Mouse (Mus musculus) spleen, adult 2 months (tissue): Measurements from ENCODE around the gene Fam133b. TPM values are rescaled to one million over a fixed set of nuclear protein-coding genes. Genes with fewer than 3 reads are reported as not detected.
A peak's percentile ranks its signal among the peaks of the same experiment; 100 is the strongest.

ENCODE experiments used
- DNase-seq, 2 experiments: peaks; one replicate each; pipeline versions ENCODE4 v3.0.0 to v3.0.0-alpha.2; 2012 to 2021; ENCODE audit warnings: low spot score in 2 of 2, low read depth in 1 of 2
- H3K27ac ChIP-seq: fragments of 200-500 bp; 2 replicates; pipeline ENCODE4 v1.5.1; 2012; ENCODE audit warnings: low read length, inconsistent platforms; ENCODE audit not compliant: insufficient read depth
- H3K27me3 ChIP-seq: fragments of 200-500 bp; 2 replicates; pipeline ENCODE4 v1.6.1; 2012; ENCODE audit warnings: mild to moderate bottlenecking, moderate library complexity, low read length, inconsistent platforms; ENCODE audit not compliant: control insufficient read depth, insufficient read depth
- H3K36me3 ChIP-seq: fragments of 200-500 bp; 2 replicates; pipeline ENCODE4 v1.6.1; 2012; ENCODE audit warnings: mild to moderate bottlenecking, low read length, inconsistent platforms; ENCODE audit not compliant: control insufficient read depth, insufficient read depth
- H3K4me1 ChIP-seq: fragments of 200-500 bp; 2 replicates; pipeline ENCODE4 v1.6.1; 2011; ENCODE audit warnings: inconsistent platforms; ENCODE audit not compliant: control insufficient read depth, insufficient read depth, insufficient read length
- H3K4me3 ChIP-seq: fragments of 200-500 bp; 2 replicates; pipeline ENCODE4 v1.5.1; 2011; ENCODE audit warnings: mild to moderate bottlenecking, inconsistent platforms; ENCODE audit not compliant: insufficient read depth, insufficient read length; ENCODE audit errors: extremely low read depth
- CTCF ChIP-seq: fragments of 200-500 bp; IDR thresholded peaks from 2 replicates; pipeline ENCODE4 v1.5.1; 2011; ENCODE audit warnings: mild to moderate bottlenecking, inconsistent platforms; ENCODE audit not compliant: insufficient read depth, insufficient read length, insufficient replicate concordance; ENCODE audit errors: extremely low read depth
- POLR2A ChIP-seq: fragments of 200-500 bp; IDR thresholded peaks from 2 replicates; pipeline ENCODE4 v1.6.1; 2011; ENCODE audit warnings: low read depth, low read length, inconsistent platforms
- WGBS: fragments of 180-500 bp; shearing (Covaris S2); methylation state at CpG from one replicate; pipeline ENCODE4 v1.1.7; 2018; 5-methylcytosine and 5-hydroxymethylcytosine counted together
- polyA plus RNA-seq: library from polyadenylated mRNA; depleted of rRNA; stranded (reverse); fragments of >200 nt; gene quantifications from 2 replicates; pipeline ENCODE4 v1.2.3, GENCODE M21; 2012

Gene Fam133b
- polyA plus RNA-seq, 1 experiment, result 4.7 TPM

DNA sequence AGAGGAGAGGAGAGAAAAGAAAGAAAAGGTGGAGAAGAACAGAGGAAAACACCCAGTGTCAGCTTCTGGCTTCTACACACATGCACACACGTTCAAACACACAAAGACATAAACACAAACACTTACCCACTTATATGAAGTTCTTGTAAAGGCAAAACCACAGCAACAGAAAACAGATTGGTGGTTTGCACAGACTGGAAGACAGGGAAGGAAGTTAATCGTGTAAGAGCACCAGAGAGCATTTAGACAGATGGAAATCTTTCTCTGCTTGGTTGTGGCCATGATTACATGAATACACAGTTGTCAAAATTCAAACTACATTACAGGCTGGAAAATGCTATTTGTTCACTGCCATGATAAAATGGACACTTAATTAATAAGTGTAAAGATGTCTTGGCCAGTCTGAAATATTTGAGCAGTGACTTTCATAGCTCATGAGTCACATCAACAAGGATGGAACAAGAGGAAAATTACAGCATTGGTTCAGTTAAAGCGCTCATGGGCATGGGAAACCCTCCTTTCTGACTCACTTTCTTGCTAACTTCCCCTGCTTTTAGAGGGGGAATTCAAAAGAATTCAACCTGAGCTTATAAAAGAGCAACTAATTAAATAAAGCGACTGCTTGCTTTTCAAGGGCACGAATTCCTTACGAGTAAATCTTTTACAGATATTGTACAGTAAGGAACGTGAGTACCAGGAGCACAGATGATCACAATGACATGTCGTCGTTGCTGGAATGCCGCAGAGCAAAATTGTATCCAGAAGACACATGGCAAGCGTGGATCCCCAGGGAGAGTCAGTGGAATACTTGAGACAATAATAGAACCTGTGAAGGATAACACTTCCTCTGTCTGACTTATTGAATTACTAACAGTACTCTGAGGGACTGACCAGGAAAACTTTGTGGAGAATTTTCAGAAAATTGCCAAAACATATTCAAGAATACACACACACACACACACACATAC is 4.8 kb upstream of the Fam133b start:
- TF ChIP-seq CTCF (no peak), POLR2A (no peak)
- DNase-seq, result no peak
- H3K4me3 ChIP-seq, result no peak overlapping the region
- no peak overlapping the region for H3K27ac ChIP-seq
- no peaks in the 10 kb centered on the region for H3K36me3 ChIP-seq
- WGBS, result 67% methylated on average over 11 of the region's 11 CpGs
- no peaks in the 10 kb centered on the region for H3K27me3 ChIP-seq
- no peaks in the 10 kb centered on the region for H3K4me1 ChIP-seq

DNA sequence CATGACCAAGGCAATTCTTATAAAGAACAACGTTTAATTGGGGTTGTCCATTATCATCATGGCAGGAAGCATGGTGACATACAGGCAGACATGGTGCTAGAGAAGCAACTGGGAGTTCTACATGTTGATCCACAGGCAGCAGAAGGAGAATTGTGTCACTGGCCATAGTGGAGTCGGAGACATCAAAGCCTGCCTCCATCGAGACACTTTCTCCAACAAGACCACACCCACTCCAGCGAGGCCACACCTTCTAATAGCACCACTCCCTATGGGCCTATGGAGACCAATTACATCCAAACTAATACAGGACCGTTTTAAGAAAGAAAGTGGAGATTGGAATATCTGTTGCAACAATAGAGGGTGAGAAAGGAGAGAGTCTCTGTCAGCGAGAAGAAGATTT is 1.8 kb upstream of the Fam133b start:
- no peak for TF ChIP-seq CTCF
- TF ChIP-seq POLR2A, result no peak
- H3K27ac ChIP-seq, result no peak overlapping the region
- H3K27me3 ChIP-seq, result no peaks in the 10 kb centered on the region
- H3K36me3 ChIP-seq, result no peaks in the 10 kb centered on the region
- peaks cover 5% of the 10 kb centered on the region for H3K4me1 ChIP-seq
- 88% methylated on average over 6 of the region's 6 CpGs for WGBS
- no peak overlapping the region for H3K4me3 ChIP-seq
- DNase-seq, result no peak

- DNase-seq, result no peak
- Histone ChIP-seq H3K36me3 (no peaks in the 10 kb centered on the region), H3K27me3 (no peaks in the 10 kb centered on the region), H3K4me3 (peak overlapping the region; percentile 82), H3K27ac (no peak overlapping the region), H3K4me1 (peaks cover 5% of the 10 kb centered on the region)
- WGBS, result 10% methylated on average over 7 of the region's 7 CpGs
- TF ChIP-seq CTCF (no peak), POLR2A (no peak)
These were observed 792 bp downstream of the Fam133b start for GRCm38 (mm10) chr5:3544480-3544769.

GRCm38 (mm10) chr5:3546226-3546625 is 2.6 kb downstream of the Fam133b start:
- Histone ChIP-seq H3K27ac (no peak overlapping the region), H3K36me3 (no peaks in the 10 kb centered on the region), H3K4me3 (no peak overlapping the region), H3K27me3 (no peaks in the 10 kb centered on the region), H3K4me1 (peaks cover 5% of the 10 kb centered on the region)
- no peak for DNase-seq
- no peak for TF ChIP-seq POLR2A
- TF ChIP-seq CTCF, result no peak
- WGBS, result 63% methylated on average over 1 of the region's 1 CpGs

GRCm38 (mm10) chr5:3551481-3551880 is 7.8 kb downstream of the Fam133b start:
- no peak for DNase-seq
- no peaks in the 10 kb centered on the region for H3K4me1 ChIP-seq
- H3K27me3 ChIP-seq, result no peaks in the 10 kb centered on the region
- no peak overlapping the region for H3K27ac ChIP-seq
- WGBS, result 77% methylated on average over 1 of the region's 1 CpGs
- H3K36me3 ChIP-seq, result peaks cover 5% of the 10 kb centered on the region
- TF ChIP-seq CTCF (no peak), POLR2A (no peak)
- no peak overlapping the region for H3K4me3 ChIP-seq

GRCm38 (mm10) chr5:3554198-3554597 is 10.6 kb downstream of the Fam133b start:
- peaks cover 17% of the 10 kb centered on the region for H3K36me3 ChIP-seq
- H3K4me1 ChIP-seq, result no peaks in the 10 kb centered on the region
- DNase-seq, result no peak
- no peak overlapping the region for H3K27ac ChIP-seq
- H3K4me3 ChIP-seq, result no peak overlapping the region; the same call in 1 of the 2 replicates
- TF ChIP-seq POLR2A (no peak), CTCF (no peak)
- WGBS, result 90% methylated on average over 2 of the region's 2 CpGs
- no peaks in the 10 kb centered on the region for H3K27me3 ChIP-seq

DNA sequence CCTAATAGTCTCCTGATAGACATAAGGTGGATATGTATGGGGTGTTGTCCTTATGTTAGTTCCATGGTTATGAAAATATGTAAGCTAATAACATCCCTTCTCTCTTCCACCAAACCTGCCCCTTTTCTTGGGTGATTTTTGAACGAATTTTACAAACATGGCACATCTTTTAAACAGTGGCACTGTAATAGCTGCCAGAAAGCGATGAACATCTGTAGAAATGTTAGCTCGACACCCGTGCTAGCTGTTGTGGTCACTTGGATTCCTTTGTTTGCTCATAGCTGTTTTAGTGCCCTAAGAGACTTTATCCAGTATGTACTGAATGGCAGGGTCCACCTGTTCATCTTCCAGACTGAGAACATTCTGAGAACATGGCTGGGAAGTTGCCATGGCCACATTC is 27.6 kb downstream of the Fam133b start, which contains the start of gene 1700109H08Rik:
Gene 1700109H08Rik, plus strand, starts transcription at position 301 of the 400 bp plus-strand sequence.
- 96% methylated on average over 4 of the region's 4 CpGs for WGBS
- Histone ChIP-seq H3K36me3 (peaks cover 54% of the 10 kb centered on the region), H3K4me3 (no peak within 1 kb of the TSS), H3K27me3 (no peaks in the 10 kb centered on the region), H3K27ac (no peak within 1 kb of the TSS), H3K4me1 (no peaks in the 10 kb centered on the region)
- no peak for TF ChIP-seq POLR2A
- no peak for TF ChIP-seq CTCF
- DNase-seq, result no peak
